Mouse (Mus musculus): ENCODE results near the gene Tmem116. TPM values are rescaled to one million over a fixed set of nuclear protein-coding genes. Genes with fewer than 3 reads are reported as not detected.
"Not testable (repeated sequence)": the region's sequence is repeated elsewhere in the genome, so short reads cannot be mapped to it uniquely, and the experiment has no call there.

Tmem116 gene
- total and polyA plus RNA-seq, 3 experiments = 1.3 to 3.2 (median 2.3) TPM

DNA sequence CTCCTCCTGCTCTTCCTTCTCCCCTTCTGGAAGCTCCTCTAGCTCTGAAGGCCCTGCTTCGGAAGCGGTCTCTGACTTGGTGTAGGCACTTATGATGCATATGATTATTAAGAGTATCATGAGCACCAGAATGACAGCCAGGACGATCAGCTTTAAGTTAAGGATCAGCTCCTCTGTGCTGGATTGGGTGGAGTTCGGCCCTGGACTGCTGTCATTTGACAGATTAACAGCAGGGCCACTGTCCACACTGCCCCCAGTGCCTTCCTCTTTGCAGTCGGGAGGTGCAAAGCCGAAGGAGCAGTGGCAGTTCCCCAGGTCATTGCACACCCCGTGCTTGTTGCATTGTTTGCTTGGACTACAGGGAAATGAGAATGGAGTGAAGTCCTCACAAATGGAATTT, 49.0 kb downstream of the Tmem116 start:
- dilution Hi-C loops (cut with MboI; ENCODE audit: extremely low pct_ligation_motif_present, extremely low pct_unique_long_range_greater_than_20kb, low sequenced_read_pairs) (no loop called here), in situ Hi-C loops (cut with MboI; ENCODE audit: low pct_ligation_motif_present, low pct_unique_long_range_greater_than_20kb, low sequenced_read_pairs) (no loop called here)
- no peaks in the 10 kb centered on the region for H3K36me3 ChIP-seq (replicated peaks in 1 of 2; ENCODE audit: control insufficient read depth in 1 of 2, insufficient read depth in 1 of 2, low read length in 1 of 2)
- H3K79me2 ChIP-seq (replicated peaks; ENCODE audit: control insufficient read depth, extremely low read depth, insufficient read depth, poor library complexity, severe bottlenecking) = no peaks in the 10 kb centered on the region
- no peak overlapping the region for H3K9ac ChIP-seq (ENCODE audit: insufficient read depth, low read depth)
- no peak overlapping the region for H3K4me3 ChIP-seq (replicated peaks in 1 of 3; ENCODE audit: low read depth in 2 of 3, low read length in 2 of 3, poor library complexity in 1 of 3)
- H3K27me3 ChIP-seq (replicated peaks) = no peaks in the 10 kb centered on the region
- H3K9me3 ChIP-seq (replicated peaks; ENCODE audit: low read length) = no peaks in the 10 kb centered on the region
- no peak overlapping the region for H3K27ac ChIP-seq (ENCODE audit: insufficient read depth, low read depth)
- peaks cover 11% of the 10 kb centered on the region in 2 experiments for H3K4me1 ChIP-seq (ENCODE audit: control insufficient read depth in 1 of 2, insufficient read depth in 2 of 2)
- DNase-seq (ENCODE audit: extremely low read depth) = no peak
- TF ChIP-seq CHD2 (IDR thresholded peaks at IDR 0.05; ENCODE audit: low read length) (no peak), POLR2AphosphoS2 (IDR thresholded peaks at IDR 0.05; ENCODE audit: low read depth, low read length) (no peak), MXI1 (IDR thresholded peaks at IDR 0.05; ENCODE audit: low read depth, low read length) (no peak), TBP (conservative IDR thresholded peaks at IDR 0.05; ENCODE audit: low read depth, low read length) (no peak), E2F4 (IDR thresholded peaks at IDR 0.05; ENCODE audit: insufficient replicate concordance, low read depth, low read length) (no peak), NRF1 (IDR thresholded peaks at IDR 0.05; ENCODE audit: low read depth, low read length) (no peak), EP300 (IDR thresholded peaks at IDR 0.05; ENCODE audit: low read length) (no peak)
- no peak overlapping the region for H3K4me2 ChIP-seq (ENCODE audit: insufficient read depth, low read depth, poor library complexity, severe bottlenecking)

DNA sequence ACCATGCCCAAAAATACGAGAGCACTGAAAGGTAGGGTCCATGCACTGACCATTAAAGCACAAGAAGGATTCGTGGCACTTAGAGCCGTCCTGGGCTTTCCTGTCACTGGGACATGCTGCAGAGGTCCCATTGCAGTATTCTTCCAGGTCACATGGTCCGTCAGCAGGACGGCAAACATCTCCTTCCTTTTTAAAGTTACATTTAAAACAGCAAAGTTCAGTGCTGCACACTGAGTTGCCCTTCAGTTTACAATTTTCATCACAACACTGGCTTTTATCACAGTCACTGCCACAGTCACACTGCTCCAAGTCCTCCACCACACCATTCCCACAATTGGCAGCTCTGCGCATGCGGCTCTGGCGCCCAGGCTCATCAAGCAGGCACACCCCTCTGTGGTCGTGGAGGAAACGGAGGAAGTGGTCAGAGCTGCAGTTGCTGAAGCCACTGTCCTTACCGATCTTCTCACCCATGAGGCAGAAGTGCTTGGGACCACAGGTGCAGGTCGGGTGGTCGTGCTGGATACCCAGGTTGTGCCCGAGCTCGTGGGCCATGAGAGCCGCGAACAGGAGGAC, 49.8 kb downstream of the Tmem116 start:
- H3K79me2 ChIP-seq (replicated peaks; ENCODE audit: control insufficient read depth, extremely low read depth, insufficient read depth, poor library complexity, severe bottlenecking); H3K27me3 ChIP-seq (replicated peaks); H3K27ac ChIP-seq (ENCODE audit: insufficient read depth, low read depth); H3K4me2 ChIP-seq (ENCODE audit: insufficient read depth, low read depth, poor library complexity, severe bottlenecking); H3K36me3 ChIP-seq (replicated peaks in 1 of 2; ENCODE audit: control insufficient read depth in 1 of 2, insufficient read depth in 1 of 2, low read length in 1 of 2); H3K4me3 ChIP-seq (replicated peaks in 1 of 3; ENCODE audit: low read depth in 2 of 3, low read length in 2 of 3, poor library complexity in 1 of 3); DNase-seq (ENCODE audit: extremely low read depth); in situ Hi-C loops (cut with MboI; ENCODE audit: low pct_ligation_motif_present, low pct_unique_long_range_greater_than_20kb, low sequenced_read_pairs); dilution Hi-C loops (cut with MboI; ENCODE audit: extremely low pct_ligation_motif_present, extremely low pct_unique_long_range_greater_than_20kb, low sequenced_read_pairs); H3K9ac ChIP-seq (ENCODE audit: insufficient read depth, low read depth); H3K9me3 ChIP-seq (replicated peaks; ENCODE audit: low read length): not testable (repeated sequence)
- peaks cover 11% of the 10 kb centered on the region in 2 experiments for H3K4me1 ChIP-seq (ENCODE audit: control insufficient read depth in 1 of 2, insufficient read depth in 2 of 2)

DNA sequence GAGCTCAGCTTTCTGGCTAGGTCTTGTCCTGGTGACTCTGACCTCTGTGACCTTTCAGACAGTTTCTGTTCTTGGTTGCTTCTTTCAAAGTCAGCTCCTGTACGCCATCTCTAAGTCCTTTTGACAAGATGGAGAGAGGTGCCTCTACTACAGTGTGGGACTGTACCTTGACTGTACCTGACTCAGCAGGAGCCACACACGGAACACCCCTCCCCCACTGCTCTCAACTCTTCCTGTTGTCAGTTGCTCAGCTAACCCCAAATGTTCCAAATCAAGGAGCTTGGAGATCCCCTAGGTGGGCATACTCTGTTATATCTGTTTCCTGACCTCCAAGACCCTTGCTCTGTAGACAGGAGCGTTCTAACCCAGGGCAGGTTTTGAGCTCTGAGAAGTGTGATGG, 51.5 kb downstream of the Tmem116 start, which contains the start of gene Adam1b:
Gene Adam1b (minus strand): TSS at position 205 of the 400 bp plus-strand sequence.
- dilution Hi-C loops (cut with MboI; ENCODE audit: extremely low pct_ligation_motif_present, extremely low pct_unique_long_range_greater_than_20kb, low sequenced_read_pairs) = no loop called here

More for the DNA sequence above, 51.5 kb downstream of the Tmem116 start, which contains the start of gene Adam1b:
- H3K4me2 ChIP-seq (ENCODE audit: insufficient read depth, low read depth, poor library complexity, severe bottlenecking) = no peak within 1 kb of the TSS
- no peak within 1 kb of the TSS for H3K9ac ChIP-seq (ENCODE audit: insufficient read depth, low read depth)
- H3K27ac ChIP-seq (ENCODE audit: insufficient read depth, low read depth) = no peak within 1 kb of the TSS
- no peaks in the 10 kb centered on the region for H3K9me3 ChIP-seq (replicated peaks; ENCODE audit: low read length)
- in situ Hi-C loops (cut with MboI; ENCODE audit: low pct_ligation_motif_present, low pct_unique_long_range_greater_than_20kb, low sequenced_read_pairs) = no loop called here
- H3K27me3 ChIP-seq (replicated peaks) = no peaks in the 10 kb centered on the region
- DNase-seq (ENCODE audit: extremely low read depth) = peak; percentile 24
- peaks cover 11% of the 10 kb centered on the region in 2 experiments for H3K4me1 ChIP-seq (ENCODE audit: control insufficient read depth in 1 of 2, insufficient read depth in 2 of 2)
- no peak for TF ChIP-seq ELF1 (IDR thresholded peaks at IDR 0.05; ENCODE audit: low read depth, low read length)
- no peaks in the 10 kb centered on the region for H3K79me2 ChIP-seq (replicated peaks; ENCODE audit: control insufficient read depth, extremely low read depth, insufficient read depth, poor library complexity, severe bottlenecking)
- H3K36me3 ChIP-seq (replicated peaks in 1 of 2; ENCODE audit: control insufficient read depth in 1 of 2, insufficient read depth in 1 of 2, low read length in 1 of 2) = no peaks in the 10 kb centered on the region
- no peak within 1 kb of the TSS for H3K4me3 ChIP-seq (replicated peaks in 1 of 3; ENCODE audit: low read depth in 2 of 3, low read length in 2 of 3, poor library complexity in 1 of 3)

Data from CH12.LX (cell line).